Mouse (Mus musculus): ENCODE measurements at regions not wholly inside any gene's neighbourhood (a gene's known extent, or its start where the extent isn't known, plus 50 kb on each side); places are given as distances from the start of the nearest gene placed in this dataset.

DNA sequence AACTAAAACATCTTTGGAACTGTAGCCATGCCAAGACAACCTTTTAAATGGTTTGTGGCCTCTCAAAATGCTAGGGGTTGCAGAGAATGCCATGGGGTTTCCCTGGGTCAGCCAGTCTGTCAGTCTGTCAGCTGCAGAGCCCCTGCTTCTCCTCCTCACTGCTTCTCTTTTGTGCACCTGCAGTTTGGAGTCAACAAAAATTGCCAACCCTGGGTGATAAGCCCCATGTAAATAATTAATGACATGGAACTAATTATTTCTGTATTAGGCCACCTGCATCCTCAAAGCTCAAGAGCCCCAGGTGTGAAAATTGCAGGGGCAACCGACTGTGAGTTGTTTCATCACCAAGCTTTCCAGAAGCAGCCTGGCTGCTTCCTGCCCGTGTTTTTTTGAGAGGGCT is 70.6 kb downstream of the Bmp2 start:
- TF ChIP-seq POLR2A (IDR thresholded peaks at IDR 0.05; ENCODE audit: extremely low read depth, insufficient read depth, low read length): no peak
- no peak for TF ChIP-seq CTCF (IDR thresholded peaks at IDR 0.05; ENCODE audit: extremely low read depth, insufficient read depth, low read length)
